Mouse (Mus musculus) heart, postnatal 0 days (tissue): Measurements from ENCODE around the gene Tpo.

ENCODE experiments used
- CTCF ChIP-seq: IDR thresholded peaks from 2 replicates; pipeline ENCODE4 v1.5.1; 2016; ENCODE audit warnings: antibody characterized with exemption, control low read depth, low read depth
- EP300 ChIP-seq: IDR thresholded peaks from 2 replicates; pipeline ENCODE4 v1.6.1; 2016; ENCODE audit warnings: antibody characterized with exemption, low read depth

DNA sequence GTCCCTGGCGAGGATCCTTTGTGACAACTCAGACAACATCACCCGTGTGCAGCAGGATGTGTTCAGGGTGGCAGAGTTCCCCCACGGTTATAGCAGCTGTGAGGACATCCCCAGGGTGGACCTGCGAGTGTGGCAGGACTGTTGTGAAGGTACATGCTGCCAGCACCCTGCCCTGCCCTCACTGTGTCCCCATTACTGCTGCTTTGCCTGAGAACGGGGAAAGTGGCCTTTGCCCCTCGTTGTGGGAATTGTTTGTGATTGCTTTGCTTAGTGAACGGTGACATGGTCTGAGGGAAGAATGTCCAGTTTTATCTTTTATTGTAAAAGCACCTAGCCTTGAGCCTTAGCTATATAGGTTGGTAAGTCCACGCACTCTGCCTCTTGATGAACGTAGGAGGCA, 125.8 kb downstream of the Tpo start:
- TF ChIP-seq CTCF (no peak), EP300 (no peak)
